Mouse (Mus musculus) adrenal gland, postnatal 10 days (tissue): ENCODE measurements at regions not wholly inside any gene's neighbourhood (a gene's known extent, or its start where the extent isn't known, plus 50 kb on each side); places are given as distances from the start of the nearest gene placed in this dataset.

Experiments used
- DNase-seq: peaks from one replicate; pipeline ENCODE4 v3.0.0; 2021; ENCODE audit warnings: mixed read lengths

GRCm38 (mm10) chr8:100942680-100943427 is 1526.6 kb upstream of the Cdh8 start:
- peak; percentile 3 for DNase-seq

- DNase-seq: no peak
These were observed 1523.3 kb upstream of the Cdh8 start for GRCm38 (mm10) chr8:100939533-100939932.

- no peak for DNase-seq
These were observed 1474.0 kb upstream of the Cdh8 start for GRCm38 (mm10) chr8:100890307-100890706.

- DNase-seq: no peak
These were observed 1449.4 kb upstream of the Cdh8 start for GRCm38 (mm10) chr8:100865624-100866023.

GRCm38 (mm10) chr8:100850822-100851437 is 1434.7 kb upstream of the Cdh8 start:
- peak; percentile 47 for DNase-seq
